Mouse (Mus musculus): ENCODE data around the gene Gk2.

The Gk2 gene

GRCm38 (mm10) chr5:97456816-97457215 lies at the start of gene Gk2:
Gene Gk2, minus strand, starts transcription at chr5:97457021.
- DNase-seq = no peak

GRCm38 (mm10) chr5:97498041-97498440 lies 41.2 kb upstream of the Gk2 start:
- no peak for DNase-seq

DNA sequence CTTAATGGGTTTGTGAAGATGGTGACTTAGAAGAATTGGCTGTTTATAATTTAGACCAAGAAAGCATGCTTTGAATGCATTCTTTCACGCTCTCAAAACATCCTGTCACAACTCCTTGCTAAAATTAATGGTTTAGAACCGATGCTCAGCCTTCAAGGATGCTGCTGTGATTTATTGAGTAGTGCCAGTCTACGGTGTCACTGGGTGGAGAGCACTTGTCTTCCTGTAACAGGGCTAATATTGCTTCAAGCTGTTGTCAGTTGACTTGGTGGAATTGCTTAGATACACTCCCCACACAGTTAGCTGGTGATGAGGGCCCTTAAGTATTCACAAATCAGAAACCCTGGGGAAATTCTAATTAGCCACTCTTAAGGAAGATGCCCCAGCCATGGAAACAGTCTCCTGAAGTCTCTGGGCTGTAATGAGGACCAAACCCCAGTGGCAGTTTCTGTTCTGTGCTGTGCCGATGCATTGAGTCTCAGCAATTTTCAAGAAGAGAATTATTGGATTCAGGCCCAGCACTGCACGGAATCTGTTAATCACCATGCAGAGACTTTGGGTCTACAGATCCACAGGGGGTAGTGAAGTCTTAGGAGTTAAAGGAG lies 38.8 kb upstream of the Gk2 start:
- DNase-seq = no peak

- no peak for DNase-seq
Observed at GRCm38 (mm10) chr5:97493421-97493820, 36.6 kb upstream of the Gk2 start.

- DNase-seq = no peak
Observed at GRCm38 (mm10) chr5:97486141-97486540, 29.3 kb upstream of the Gk2 start.

GRCm38 (mm10) chr5:97479991-97480390 lies 23.2 kb upstream of the Gk2 start:
- DNase-seq = no peak

DNA sequence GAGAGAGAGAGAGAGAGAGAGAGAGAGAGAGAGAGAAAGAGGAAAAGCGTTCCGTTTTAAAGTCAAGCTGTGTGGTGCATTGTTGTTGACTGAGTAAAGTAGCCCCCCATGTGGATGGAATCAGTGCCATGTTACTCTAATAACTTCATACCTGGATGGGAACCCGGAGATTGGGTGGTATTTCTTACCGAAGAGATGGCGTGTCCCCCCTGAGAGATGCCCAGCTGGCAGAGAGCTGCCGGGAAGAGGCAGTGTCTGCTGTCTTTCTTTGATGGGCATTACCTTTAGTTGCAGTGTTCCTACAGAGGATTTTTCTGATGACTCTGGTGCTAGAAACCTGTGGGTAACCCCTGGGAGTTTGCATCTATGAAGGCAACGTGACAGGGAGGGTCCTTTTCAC lies 10.4 kb upstream of the Gk2 start:
- no peak for DNase-seq

GRCm38 (mm10) chr5:97466430-97467158 lies 9.8 kb upstream of the Gk2 start:
- DNase-seq = no peak

DNA sequence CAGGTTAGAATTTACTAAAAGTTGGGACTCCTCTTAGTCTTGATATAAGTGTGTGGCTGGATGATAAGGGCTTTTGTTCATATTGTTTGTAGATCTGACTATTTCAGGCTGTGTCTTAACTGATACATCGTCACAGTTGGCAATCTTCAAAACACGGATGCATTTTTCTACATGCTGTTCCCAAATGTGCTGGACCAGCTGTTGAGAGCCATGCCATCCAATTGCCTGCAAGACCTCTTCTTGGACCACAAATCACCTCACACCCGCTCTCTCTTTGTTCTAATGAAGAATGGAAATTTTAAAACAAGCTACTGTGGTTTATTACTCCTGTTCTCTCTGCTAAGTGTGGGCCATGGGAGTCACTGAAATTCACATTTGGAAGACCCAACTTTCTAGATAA lies 9.1 kb upstream of the Gk2 start:
- no peak for DNase-seq

DNA sequence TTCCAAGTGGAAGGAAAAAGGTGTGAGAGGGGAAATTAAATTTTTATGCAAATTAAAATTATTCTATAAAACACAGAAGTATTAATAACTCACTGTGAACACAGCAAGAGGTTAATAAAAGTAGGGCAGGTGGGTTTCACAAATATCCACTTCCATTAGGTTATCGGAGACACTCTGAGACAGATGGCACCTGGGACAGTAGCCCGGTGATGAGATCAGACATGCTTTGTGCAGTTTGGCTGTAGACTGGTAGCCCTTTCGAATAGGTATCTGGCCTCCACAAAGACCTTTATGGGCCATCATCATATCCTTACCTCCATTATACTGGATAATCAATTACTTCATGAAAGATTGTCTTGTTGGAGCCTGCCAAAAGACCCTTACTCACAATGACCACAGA lies 6.0 kb upstream of the Gk2 start:
- DNase-seq = no peak

DNA sequence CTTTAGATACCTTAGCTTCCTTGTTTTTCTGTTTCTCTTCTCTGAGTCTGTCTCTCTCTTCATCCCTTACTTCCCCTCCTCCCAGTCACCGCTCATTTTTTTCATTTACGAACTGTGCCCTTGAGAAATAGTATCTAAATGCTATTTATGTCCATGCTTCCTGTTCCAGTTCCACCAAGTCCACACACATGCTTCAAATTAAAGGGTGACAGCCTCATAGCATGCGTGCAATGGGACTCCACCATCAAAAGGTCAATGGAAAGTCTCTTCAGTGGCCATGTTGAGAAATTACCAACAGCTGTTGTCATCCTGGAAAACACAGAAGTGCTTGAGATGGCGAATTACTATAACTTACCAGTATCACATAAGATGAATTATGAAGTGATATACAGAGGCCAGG lies 5.4 kb downstream of the Gk2 start:
- DNase-seq = no peak

DNA sequence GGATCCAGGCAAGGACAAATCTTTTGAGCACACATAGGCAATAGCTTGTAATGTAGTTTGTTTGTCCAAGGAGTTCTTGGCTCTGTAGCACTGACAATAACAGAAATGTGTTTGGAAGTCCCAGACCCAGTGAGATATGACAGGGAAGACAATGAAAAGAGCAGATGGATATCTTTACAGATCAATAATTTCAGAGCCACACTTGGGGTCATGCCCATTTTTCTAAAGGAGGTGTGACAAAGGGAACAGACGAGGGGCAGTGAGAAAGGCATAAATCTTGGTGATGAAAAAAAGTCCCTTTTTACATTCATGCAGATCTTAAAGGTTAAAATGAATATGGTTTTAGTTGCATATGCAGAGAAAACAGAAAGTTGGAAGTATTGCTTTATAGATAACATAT lies 12.6 kb downstream of the Gk2 start:
- DNase-seq = no peak

- DNase-seq = no peak
Observed at GRCm38 (mm10) chr5:97432512-97432911, 24.3 kb downstream of the Gk2 start.

DNA sequence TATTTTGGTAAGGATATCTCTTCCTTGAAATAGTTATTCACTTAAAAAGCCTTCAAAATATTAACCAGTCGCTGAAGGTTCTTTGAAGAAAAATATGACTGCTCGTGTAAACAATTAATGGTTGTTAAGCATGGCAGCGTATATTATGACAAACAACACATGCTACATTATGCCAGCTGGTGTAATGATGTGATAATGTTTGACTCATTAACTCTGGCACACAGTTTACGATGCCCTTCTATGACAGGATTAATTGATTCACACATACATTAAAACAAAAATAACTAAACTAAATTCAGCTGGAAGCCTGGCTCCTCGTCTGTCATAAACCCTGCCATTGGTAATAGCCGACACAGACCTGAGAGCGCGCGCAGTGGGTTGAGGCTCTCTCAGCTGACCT lies 26.8 kb downstream of the Gk2 start:
- no peak for DNase-seq

DNA sequence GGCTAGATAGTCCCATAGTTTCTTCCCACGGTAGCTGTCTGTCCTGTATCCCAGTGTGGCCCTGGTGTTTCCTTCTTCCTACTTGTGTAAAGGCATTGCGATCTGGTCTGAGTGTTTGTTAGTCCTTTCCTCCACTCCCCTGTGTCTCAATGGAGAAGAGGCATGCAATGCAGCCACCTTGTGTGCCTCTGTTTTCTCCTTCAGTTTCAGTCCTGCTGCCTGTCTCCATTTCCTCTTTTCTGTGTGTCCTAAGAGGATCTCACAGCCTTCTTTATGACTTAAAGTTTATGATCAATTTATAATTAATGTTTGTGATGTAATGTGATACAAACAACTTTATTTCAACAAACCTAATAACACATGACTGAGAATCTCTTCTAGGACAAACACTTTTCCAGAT lies 35.2 kb downstream of the Gk2 start:
- no peak for DNase-seq

- DNase-seq = no peak
Observed at GRCm38 (mm10) chr5:97417185-97417584, 39.6 kb downstream of the Gk2 start.

GRCm38 (mm10) chr5:97415837-97416236 lies 41.0 kb downstream of the Gk2 start:
- DNase-seq = no peak

- DNase-seq = no peak
Observed at GRCm38 (mm10) chr5:97413716-97414115, 43.1 kb downstream of the Gk2 start.

DNA sequence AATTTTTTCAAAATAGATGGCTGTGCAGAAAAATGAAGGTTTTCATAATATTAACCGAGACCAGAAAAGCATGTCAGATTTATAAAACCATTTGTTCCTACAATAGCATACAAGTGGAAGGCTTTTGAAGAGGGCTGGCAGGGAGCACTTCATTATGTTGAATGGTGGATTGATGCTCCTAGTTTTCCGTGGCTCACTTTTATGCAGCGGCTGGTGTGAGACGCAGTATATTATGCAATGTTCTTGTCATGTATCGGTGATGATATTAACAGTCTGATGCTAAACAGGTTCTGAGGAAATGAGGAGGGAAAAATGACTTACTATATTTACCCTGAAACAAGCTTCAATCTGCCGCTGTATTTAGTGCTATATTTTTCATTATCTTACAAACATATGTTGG lies 46.6 kb downstream of the Gk2 start:
- DNase-seq = no peak

DNA sequence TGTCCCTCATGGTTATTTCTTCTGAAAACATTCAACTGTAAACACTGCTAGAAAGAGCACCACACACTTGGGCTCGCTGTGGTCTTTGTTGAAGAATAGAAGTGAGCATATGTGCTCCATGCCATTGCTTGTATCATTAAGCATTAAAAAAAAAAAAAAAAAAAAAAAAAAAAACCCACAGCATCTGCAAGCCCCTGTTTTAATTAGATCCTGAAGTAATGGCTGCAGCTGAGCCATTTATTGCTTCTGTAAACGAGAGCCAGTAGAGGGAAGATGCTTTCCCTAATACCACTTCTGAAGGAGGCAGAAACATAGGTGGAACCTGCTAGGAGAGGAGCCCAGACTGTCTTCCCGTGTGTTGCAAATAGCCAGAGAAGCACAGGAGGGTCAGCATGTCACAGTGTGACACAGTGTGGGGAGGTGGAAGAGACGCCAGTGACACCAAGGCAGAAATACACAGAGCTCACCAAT lies 47.6 kb downstream of the Gk2 start:
- DNase-seq = no peak

Measured in kidney, postnatal 4 days (tissue).